Mouse (Mus musculus) heart, embryonic 15.5 days (tissue): ENCODE results near the gene Commd1. TPM values are rescaled to one million over a fixed set of nuclear protein-coding genes. Genes with fewer than 3 reads are reported as not detected.

ENCODE experiments used
- ATAC-seq: fragments of 200-750 bp; cut with Nextera tagmentation; replicated peaks from 2 replicates; pipeline ENCODE4 v1.8.0; 2017; ENCODE audit warnings: low read depth, moderate TSS enrichment; ENCODE audit not compliant: insufficient number of reproducible peaks, insufficient read depth, low FRiP score
- H3K27ac ChIP-seq: fragments of 300-500 bp; sonication (generic); 2 replicates; pipeline ENCODE4 v1.5.1; 2015; ENCODE audit warnings: mild to moderate bottlenecking, inconsistent platforms
- H3K27me3 ChIP-seq: fragments of 300-500 bp; sonication (generic); 2 replicates; pipeline ENCODE4 v1.6.1; 2015; ENCODE audit warnings: inconsistent platforms
- H3K36me3 ChIP-seq: fragments of 300-500 bp; sonication (generic); 2 replicates; pipeline ENCODE4 v1.6.1; 2015; ENCODE audit warnings: mild to moderate bottlenecking, inconsistent platforms
- H3K4me1 ChIP-seq: fragments of 300-500 bp; sonication (generic); replicated peaks from 2 replicates; pipeline ENCODE4 v1.6.1; 2015; ENCODE audit warnings: inconsistent platforms
- H3K4me2 ChIP-seq: fragments of 300-500 bp; sonication (generic); 2 replicates; pipeline ENCODE4 v1.6.1; 2015; ENCODE audit warnings: inconsistent platforms, mild to moderate bottlenecking, moderate library complexity
- H3K4me3 ChIP-seq: fragments of 300-500 bp; sonication (generic); 2 replicates; pipeline ENCODE4 v1.5.1; 2015; ENCODE audit warnings: mild to moderate bottlenecking, inconsistent platforms
- H3K9ac ChIP-seq: fragments of 300-500 bp; sonication (generic); 2 replicates; pipeline ENCODE4 v1.6.1; 2015; ENCODE audit warnings: mild to moderate bottlenecking, inconsistent platforms
- H3K9me3 ChIP-seq: fragments of 300-500 bp; sonication (generic); replicated peaks from 2 replicates; pipeline ENCODE4 v1.6.1; 2016; ENCODE audit warnings: inconsistent platforms
- WGBS: fragments of 180-500 bp; shearing (Covaris S2); methylation state at CpG from one replicate; pipeline ENCODE4 v1.1.7; 2015; ENCODE audit warnings: mixed read lengths; 5-methylcytosine and 5-hydroxymethylcytosine counted together
- polyA plus RNA-seq: library from polyadenylated mRNA; unstranded; fragments of >200 nt; fragmentation: Nextera tagmentation; extraction: Ambion mirVana; gene quantifications from 2 replicates; pipeline ENCODE4 v1.2.1, GENCODE M21; 2015

The Commd1 gene
- polyA plus RNA-seq, 1 experiment from 2014 or later, result 351 TPM

GRCm38 (mm10) chr11:22937716-22938316 is 44.4 kb downstream of the Commd1 start:
- 91% methylated on average over 4 of the region's 4 CpGs for WGBS
- no peak overlapping the region for H3K27ac ChIP-seq
- no peak overlapping the region for H3K4me2 ChIP-seq
- H3K4me3 ChIP-seq, result no peak overlapping the region
- H3K4me1 ChIP-seq, result no peaks in the 10 kb centered on the region
- H3K36me3 ChIP-seq, result no peaks in the 10 kb centered on the region
- H3K9ac ChIP-seq, result no peak overlapping the region
- no peaks in the 10 kb centered on the region for H3K9me3 ChIP-seq
- H3K27me3 ChIP-seq, result no peaks in the 10 kb centered on the region
- no peak for ATAC-seq

- H3K4me1 ChIP-seq, result no peaks in the 10 kb centered on the region
- H3K27ac ChIP-seq, result no peak overlapping the region
- H3K4me2 ChIP-seq, result no peak overlapping the region
- H3K36me3 ChIP-seq, result no peaks in the 10 kb centered on the region
- no peaks in the 10 kb centered on the region for H3K27me3 ChIP-seq
- no peak for ATAC-seq
- H3K9me3 ChIP-seq, result no peaks in the 10 kb centered on the region
- WGBS, result 63% methylated on average over 5 of the region's 5 CpGs
- no peak overlapping the region for H3K4me3 ChIP-seq
- H3K9ac ChIP-seq, result no peak overlapping the region
Observed at GRCm38 (mm10) chr11:22936446-22937125, 45.6 kb downstream of the Commd1 start.

- no peaks in the 10 kb centered on the region for H3K9me3 ChIP-seq
- ATAC-seq, result no peak
- peaks cover 11% of the 10 kb centered on the region for H3K4me1 ChIP-seq
- H3K27ac ChIP-seq, result no peak overlapping the region
- no peaks in the 10 kb centered on the region for H3K27me3 ChIP-seq
- no peaks in the 10 kb centered on the region for H3K36me3 ChIP-seq
- no peak overlapping the region for H3K4me3 ChIP-seq
- H3K4me2 ChIP-seq, result no peak overlapping the region
- no peak overlapping the region for H3K9ac ChIP-seq
Observed at GRCm38 (mm10) chr11:22932167-22932566, 50.0 kb downstream of the Commd1 start.

GRCm38 (mm10) chr11:22931320-22931905 is 50.8 kb downstream of the Commd1 start:
- H3K36me3 ChIP-seq, result no peaks in the 10 kb centered on the region
- ATAC-seq, result no peak
- H3K27ac ChIP-seq, result no peak overlapping the region
- no peak overlapping the region for H3K9ac ChIP-seq
- H3K4me2 ChIP-seq, result no peak overlapping the region
- peaks cover 11% of the 10 kb centered on the region for H3K4me1 ChIP-seq
- WGBS, result 72% methylated on average over 2 of the region's 2 CpGs
- H3K9me3 ChIP-seq, result no peaks in the 10 kb centered on the region
- H3K4me3 ChIP-seq, result no peak overlapping the region
- no peaks in the 10 kb centered on the region for H3K27me3 ChIP-seq

- no peak for ATAC-seq
- Histone ChIP-seq H3K27ac (no peak overlapping the region), H3K27me3 (no peaks in the 10 kb centered on the region), H3K4me1 (peaks cover 11% of the 10 kb centered on the region), H3K4me2 (no peak overlapping the region), H3K4me3 (no peak overlapping the region), H3K9ac (no peak overlapping the region), H3K9me3 (no peaks in the 10 kb centered on the region), H3K36me3 (no peaks in the 10 kb centered on the region)
- 73% methylated on average over 2 of the region's 2 CpGs for WGBS
Observed at GRCm38 (mm10) chr11:22930129-22930528, 52.1 kb downstream of the Commd1 start.

- Histone ChIP-seq H3K36me3 (no peaks in the 10 kb centered on the region), H3K4me3 (no peak overlapping the region), H3K27ac (no peak overlapping the region), H3K4me2 (no peak overlapping the region), H3K9ac (no peak overlapping the region), H3K4me1 (peaks cover 11% of the 10 kb centered on the region), H3K27me3 (no peaks in the 10 kb centered on the region), H3K9me3 (no peaks in the 10 kb centered on the region)
- ATAC-seq, result no peak
- 55% methylated on average over 8 of the region's 8 CpGs for WGBS
Observed at GRCm38 (mm10) chr11:22928586-22929169, 53.5 kb downstream of the Commd1 start.

GRCm38 (mm10) chr11:22923606-22924005 is 58.6 kb downstream of the Commd1 start:
- H3K4me3 ChIP-seq, result no peak overlapping the region
- H3K9ac ChIP-seq, result no peak overlapping the region
- H3K9me3 ChIP-seq, result no peaks in the 10 kb centered on the region
- no peak overlapping the region for H3K27ac ChIP-seq
- WGBS, result 86% methylated on average over 2 of the region's 2 CpGs
- H3K4me1 ChIP-seq, result peaks cover 7% of the 10 kb centered on the region
- H3K36me3 ChIP-seq, result no peaks in the 10 kb centered on the region
- no peaks in the 10 kb centered on the region for H3K27me3 ChIP-seq
- H3K4me2 ChIP-seq, result no peak overlapping the region
- ATAC-seq, result no peak

GRCm38 (mm10) chr11:22922546-22922945 is 59.6 kb downstream of the Commd1 start:
- ATAC-seq, result no peak
- 66% methylated on average over 2 of the region's 2 CpGs for WGBS

GRCm38 (mm10) chr11:22919336-22919735 is 62.8 kb downstream of the Commd1 start:
- no peak for ATAC-seq
- no peaks in the 10 kb centered on the region for H3K36me3 ChIP-seq
- no peak overlapping the region for H3K9ac ChIP-seq
- no peak overlapping the region for H3K4me3 ChIP-seq
- H3K9me3 ChIP-seq, result no peaks in the 10 kb centered on the region
- no peaks in the 10 kb centered on the region for H3K4me1 ChIP-seq
- H3K4me2 ChIP-seq, result no peak overlapping the region
- 70% methylated on average over 2 of the region's 2 CpGs for WGBS
- no peak overlapping the region for H3K27ac ChIP-seq
- no peaks in the 10 kb centered on the region for H3K27me3 ChIP-seq

More at GRCm38 (mm10) chr11:22922546-22922945, 59.6 kb downstream of the Commd1 start:
- Histone ChIP-seq H3K27ac (no peak overlapping the region), H3K36me3 (no peaks in the 10 kb centered on the region), H3K27me3 (no peaks in the 10 kb centered on the region), H3K4me3 (no peak overlapping the region), H3K9ac (no peak overlapping the region), H3K9me3 (no peaks in the 10 kb centered on the region), H3K4me1 (no peaks in the 10 kb centered on the region), H3K4me2 (no peak overlapping the region)

- no peak overlapping the region for H3K9ac ChIP-seq
- H3K36me3 ChIP-seq, result no peaks in the 10 kb centered on the region
- no peak overlapping the region for H3K4me2 ChIP-seq
- no peaks in the 10 kb centered on the region for H3K27me3 ChIP-seq
- no peaks in the 10 kb centered on the region for H3K9me3 ChIP-seq
- no peak overlapping the region for H3K4me3 ChIP-seq
- 89% methylated on average over 7 of the region's 7 CpGs for WGBS
- ATAC-seq, result no peak
- H3K27ac ChIP-seq, result no peak overlapping the region
- peaks cover 5% of the 10 kb centered on the region; the same call in 1 of the 2 replicates for H3K4me1 ChIP-seq
Observed at GRCm38 (mm10) chr11:22917786-22918185, 64.4 kb downstream of the Commd1 start.

GRCm38 (mm10) chr11:22913744-22914143 is 68.4 kb downstream of the Commd1 start:
- H3K36me3 ChIP-seq, result no peaks in the 10 kb centered on the region
- no peak overlapping the region for H3K9ac ChIP-seq
- H3K27me3 ChIP-seq, result no peaks in the 10 kb centered on the region
- H3K4me1 ChIP-seq, result peaks cover 10% of the 10 kb centered on the region; the same call in 1 of the 2 replicates
- no peaks in the 10 kb centered on the region for H3K9me3 ChIP-seq
- H3K4me3 ChIP-seq, result no peak overlapping the region
- 58% methylated on average over 4 of the region's 4 CpGs for WGBS
- H3K27ac ChIP-seq, result no peak overlapping the region
- no peak for ATAC-seq
- H3K4me2 ChIP-seq, result no peak overlapping the region
